8 mouse cellular contexts compared by ENCODE assay signal in genomic region chr1:24005070-24005804, GRCm38 (mm10). TPM values are rescaled to one million over a fixed set of nuclear protein-coding genes. Genes with fewer than 3 reads are reported as not detected.
A peak's percentile ranks its signal among the peaks of the same experiment; 100 is the strongest.
DNase-seq lines count a peak whose midpoint lies in the region; ATAC-seq lines count a peak whose summit lies in the region.

TSS of gene Sdhaf4 (minus strand) at chr1:24005656.

- intact Hi-C loops in gastrocnemius, postnatal 14 days (cut with DNase I; ENCODE audit: low total_unique reads): loop anchor here (10.0 kb wide), 1 partner anchor 80 kb away; the partner anchor contains the start of gene Smap1
- intact Hi-C loops in left cerebral cortex, postnatal 10 days (cut with DNase I): loop anchor here (5.0 to 10.0 kb wide), 3 partner anchors 83 to 180 kb away; partner anchors contain the start of gene Smap1

- DNase-seq in adrenal gland, adult (ENCODE audit: inconsistent age in 2 of 2, low spot score in 1 of 2): peak; percentile 93 to 98
- DNase-seq in embryo, embryonic 10.5 days (ENCODE audit: low spot score): peak; percentile 95
- peak; percentile 91 for DNase-seq in gastrocnemius, postnatal 14 days
- peak; percentile 87 to 93 for DNase-seq in left cerebral cortex, postnatal 10 days (ENCODE audit: extremely low spot score in 1 of 2, low spot score in 2 of 2)
- peak; percentile 89 for DNase-seq in right cerebral cortex, postnatal 25 days
- DNase-seq in urinary bladder, postnatal 4 days (ENCODE audit: low spot score in 2 of 2): peak; percentile 90 to 91

- ATAC-seq in inflammation-experienced regulatory T-cells, adult 6 months: peak; percentile 93
- peak; percentile 95 for ATAC-seq in megakaryocyte-erythroid progenitor cell, adult 5-6 weeks (replicated peaks; ENCODE audit: low FRiP score, low TSS enrichment, poor library complexity, severe bottlenecking)

RNA-seq across cellular contexts. Expression of gene Sdhaf4, which starts in this region (rescaled TPM):
- total RNA-seq in gastrocnemius, postnatal 14 days (2021): 10 to 100 TPM; 52.7 to 55.9 TPM
- 10 to 100 TPM; 83.4 to 98.8 (median 83.7) TPM for polyA plus RNA-seq in inflammation-experienced regulatory T-cells, adult 6 months (2017; shearing (Covaris generic))
- 10 to 100 TPM; 47.7 to 51.4 TPM for total RNA-seq in left cerebral cortex, postnatal 10 days (2021)
- 31.9 and 43.0 TPM in 2 replicates for total RNA-seq in megakaryocyte-erythroid progenitor cell, adult 5-6 weeks (2014; fragmentation: Nextera tagmentation)
- 19.0 and 26.1 TPM in 2 replicates for total RNA-seq in megakaryocyte-erythroid progenitor cell, adult 5-6 weeks (2017)

Comparison
In these comparisons a context has a peak if more than half of its experiments do, and no peak if none do; other contexts are left out.
1. Peak in every context shown above with its lines: DNase-seq and ATAC-seq.